In genomic region chr4:129934177-129934855, GRCm38 (mm10) we compare ENCODE assay signal across 9 mouse cellular contexts. TPM values are rescaled to one million over a fixed set of nuclear protein-coding genes. Genes with fewer than 3 reads are reported as not detected.
DNase-seq lines count a peak whose midpoint lies in the region; ATAC-seq and TF ChIP-seq lines count a peak whose summit lies in the region.
"Had no signal": no experiment of that assay in that cellular context is flagged by ENCODE, and none has a peak within 500 bp of the region (broad histone marks: within the 10 kb centered on the region; RNA-seq: fewer than 3 reads in every experiment).

No protein-coding gene starts in this region.

- no peaks in the 10 kb centered on the region for H3K9me3 ChIP-seq in forebrain, embryonic 14.5 days (replicated peaks; ENCODE audit: control insufficient read depth, low read length)
- 0 out of 2 replicates have a peak, but pooled peaks cover 5% of the 10 kb centered on the region for H3K9me3 ChIP-seq in forebrain, embryonic 10.5 days

- TF ChIP-seq CTCF in olfactory bulb, adult 2 months (IDR thresholded peaks at IDR 0.05; ENCODE audit: insufficient read depth, low read depth, low read length) = no peak

- WGBS in forebrain, embryonic 14.5 days = 67% methylated on average over 16 of the region's 16 CpGs
- WGBS in forebrain, embryonic 10.5 days = 81% methylated on average over 16 of the region's 16 CpGs
- WGBS in olfactory bulb, adult 2 months = 30% methylated on average over 16 of the region's 16 CpGs

- no peak overlapping the region for H3K4me2 ChIP-seq in forebrain, embryonic 14.5 days (ENCODE audit: low read length)
- H3K4me2 ChIP-seq: limb, embryonic 13.5 days had no signal

- no peak overlapping the region for H3K9ac ChIP-seq in forebrain, embryonic 14.5 days (ENCODE audit: low read length)
- H3K9ac ChIP-seq: limb, embryonic 13.5 days had no signal

- no peak for TF ChIP-seq POLR2A in olfactory bulb, adult 2 months (IDR thresholded peaks at IDR 0.05; ENCODE audit: insufficient read depth, low read depth, low read length)

- DNase-seq in forebrain, embryonic 14.5 days (ENCODE audit: low spot score) = peak; percentile 57
- DNase-seq in forebrain, embryonic 10.5 days (ENCODE audit: extremely low spot score, low spot score) = no peak
- DNase-seq in layer of hippocampus, postnatal 14 days (ENCODE audit: low spot score in 2 of 2) = peak; percentile 48 to 55
- no peak for DNase-seq in lung, postnatal 10 days
- DNase-seq in adrenal gland, postnatal 25 days = no peak

- H3K4me1 ChIP-seq in forebrain, embryonic 14.5 days (ENCODE audit: control insufficient read depth, insufficient read depth, low read length) = no peaks in the 10 kb centered on the region; the same call in 1 of the 2 replicates
- peaks cover 9% of the 10 kb centered on the region; the same call in 1 of the 2 replicates for H3K4me1 ChIP-seq in forebrain, embryonic 10.5 days
- H3K4me1 ChIP-seq in olfactory bulb, adult 2 months (ENCODE audit: control insufficient read depth, insufficient read depth, low read length) = peaks cover 25% of the 10 kb centered on the region

- H3K4me3 ChIP-seq in forebrain, embryonic 14.5 days (ENCODE audit: low read depth, low read length) = no peak overlapping the region
- H3K4me3 ChIP-seq in forebrain, embryonic 10.5 days = no peak overlapping the region
- peak overlapping the region; percentile 21 for H3K4me3 ChIP-seq in olfactory bulb, adult 2 months (ENCODE audit: insufficient read depth, low read depth, low read length)
- H3K4me3 ChIP-seq: limb, embryonic 13.5 days had no signal

- peak; percentile 48; the same call in 1 of the 2 replicates for ATAC-seq in forebrain, embryonic 14.5 days
- 0 out of 2 replicates have a peak, but pooled peaks have one; percentile 25 for ATAC-seq in common myeloid progenitor, adult 5-6 weeks (replicated peaks; ENCODE audit: low read depth, poor library complexity, severe bottlenecking)
- no peak for ATAC-seq in megakaryocyte, adult 5-6 weeks (ENCODE audit: poor library complexity, severe bottlenecking)

- H3K36me3 ChIP-seq in forebrain, embryonic 14.5 days (ENCODE audit: control insufficient read depth, insufficient read depth, low read length) = no peaks in the 10 kb centered on the region
- no peaks in the 10 kb centered on the region for H3K36me3 ChIP-seq in forebrain, embryonic 10.5 days (replicated peaks)
- H3K36me3 ChIP-seq: limb, embryonic 13.5 days had no signal

- no peaks in the 10 kb centered on the region for H3K27me3 ChIP-seq in forebrain, embryonic 14.5 days (replicated peaks; ENCODE audit: control insufficient read depth, insufficient read depth, low read length)
- H3K27me3 ChIP-seq in forebrain, embryonic 10.5 days (ENCODE audit: poor library complexity, severe bottlenecking) = peaks cover 1% of the 10 kb centered on the region

- H3K27ac ChIP-seq in forebrain, embryonic 14.5 days (ENCODE audit: low read depth, low read length) = no peak overlapping the region
- no peak overlapping the region for H3K27ac ChIP-seq in forebrain, embryonic 10.5 days
- H3K27ac ChIP-seq in olfactory bulb, adult 2 months (ENCODE audit: insufficient read depth, low read depth, low read length) = peak overlapping the region; percentile 93
- H3K27ac ChIP-seq: limb, embryonic 13.5 days had no signal

RNA-seq across cellular contexts. Expression of gene Spocd1, which starts 5.3 kb away (rescaled TPM):
- polyA plus RNA-seq in forebrain, embryonic 14.5 days (2014; fragmentation: Nextera tagmentation; extraction: Ambion mirVana) = not detected in 2 replicates
- not detected in 2 replicates for polyA plus RNA-seq in forebrain, embryonic 10.5 days (2016; fragmentation: Nextera tagmentation; extraction: Ambion mirVana)
- 0.05 TPM in 1 of 2 replicates, not detected in the other for total RNA-seq in common myeloid progenitor, adult 5-6 weeks (2017)
- under 1 TPM; 0.09 to 0.21 TPM for total RNA-seq in layer of hippocampus, postnatal 14 days (2021)
- not detected in 2 replicates for polyA plus RNA-seq in olfactory bulb, adult 2 months (2012; ENCODE audit: insufficient read depth, insufficient read length, low replicate concordance, missing spikeins)
- 0.18 and 0.36 TPM in 2 replicates for total RNA-seq in megakaryocyte, adult 5-6 weeks (2015)
- 0.08 and 0.44 TPM in 2 replicates for total RNA-seq in megakaryocyte, adult 5-6 weeks (2017)
- 0.86 and 3.4 TPM in 2 replicates for total RNA-seq in adrenal gland, postnatal 25 days (2021)

RNA-seq across cellular contexts. Expression of gene Adgrb2, which starts 50.4 kb away (rescaled TPM):
- 6.6 and 12.3 TPM in 2 replicates for polyA plus RNA-seq in forebrain, embryonic 14.5 days (2014; fragmentation: Nextera tagmentation; extraction: Ambion mirVana)
- polyA plus RNA-seq in forebrain, embryonic 10.5 days (2016; fragmentation: Nextera tagmentation; extraction: Ambion mirVana) = 0.84 and 1.4 TPM in 2 replicates
- 0.87 and 1.7 TPM in 2 replicates for total RNA-seq in common myeloid progenitor, adult 5-6 weeks (2017)
- total RNA-seq in layer of hippocampus, postnatal 14 days (2021) = 100 to 1,000 TPM; 451 to 472 TPM
- polyA plus RNA-seq in olfactory bulb, adult 2 months (2012; ENCODE audit: insufficient read depth, insufficient read length, low replicate concordance, missing spikeins) = not detected in 2 replicates
- total RNA-seq in megakaryocyte, adult 5-6 weeks (2015) = not detected in 2 replicates
- total RNA-seq in megakaryocyte, adult 5-6 weeks (2017) = 0.04 and 1.9 TPM in 2 replicates
- total RNA-seq in adrenal gland, postnatal 25 days (2021) = 22.7 and 29.8 TPM in 2 replicates

Comparison
In these comparisons a context has a peak if more than half of its experiments do, and no peak if none do; other contexts are left out.
1. DNase-seq: peak in forebrain, embryonic 14.5 days (single experiment) and layer of hippocampus, postnatal 14 days (2 of 2); none in forebrain, embryonic 10.5 days (single experiment), lung, postnatal 10 days (single experiment) and adrenal gland, postnatal 25 days (single experiment).